Mouse (Mus musculus) megakaryocyte, adult 5-6 weeks (primary cell): ENCODE measurements around the gene Nlrp10. TPM values are rescaled to one million over a fixed set of nuclear protein-coding genes. Genes with fewer than 3 reads are reported as not detected.

ENCODE experiments used
- ATAC-seq: 2 replicates; pipeline ENCODE4 v1.8.0; 2016; ENCODE audit warnings: mild to moderate bottlenecking, inconsistent platforms; ENCODE audit not compliant: poor library complexity, severe bottlenecking
- total RNA-seq, 2 experiments: library from RNA; stranded (forward) in 1 of 2; stranded (reverse) in 1 of 2; fragments of 153-499, 151-499 nt in 1 of 2; fragments of 221-1000, 200-1000 nt in 1 of 2; gene quantifications; 2 replicates each; pipeline versions ENCODE4 v1.2.3 to v1.2.4; 2015 to 2017

Nlrp10 gene
- total RNA-seq (2015) (0.80 and 0.96 TPM in 2 replicates), total RNA-seq (2017) (0.53 and 1.6 TPM in 2 replicates)

DNA sequence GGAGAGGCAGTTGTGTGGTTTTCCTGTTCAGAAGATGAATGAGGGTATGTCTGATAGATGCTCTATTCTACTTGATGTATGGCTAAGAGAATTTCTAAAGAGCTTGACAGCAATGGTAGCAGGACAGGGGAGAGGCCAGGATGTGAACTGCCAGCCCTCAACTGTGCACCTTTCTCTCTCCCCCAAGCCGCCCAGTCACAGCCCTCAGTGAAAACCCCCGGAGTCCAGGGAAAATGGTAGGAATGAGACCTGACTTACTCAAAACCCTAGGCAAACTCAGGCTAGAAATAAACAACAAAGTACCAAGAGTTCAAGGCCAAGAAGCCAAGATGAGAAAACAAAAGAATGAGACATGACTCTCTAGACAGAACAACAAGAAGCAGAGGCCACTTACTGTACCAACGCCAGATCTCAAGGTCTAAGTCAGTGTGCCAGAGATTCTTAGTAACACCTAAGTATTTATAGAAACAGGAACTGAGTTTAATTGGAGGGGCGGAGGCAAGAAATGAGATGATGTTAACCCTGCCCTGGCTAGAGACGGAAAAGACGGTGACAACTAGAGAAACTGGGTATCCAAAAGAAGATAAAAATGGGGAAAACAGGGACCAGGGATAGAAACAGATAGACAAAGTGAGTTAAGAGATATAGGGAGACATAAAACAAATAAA lies at the start of gene Nlrp10:
TSS of gene Nlrp10 (minus strand) at position 453 of the 668 bp plus-strand sequence.
- ATAC-seq: peak; percentile 38

DNA sequence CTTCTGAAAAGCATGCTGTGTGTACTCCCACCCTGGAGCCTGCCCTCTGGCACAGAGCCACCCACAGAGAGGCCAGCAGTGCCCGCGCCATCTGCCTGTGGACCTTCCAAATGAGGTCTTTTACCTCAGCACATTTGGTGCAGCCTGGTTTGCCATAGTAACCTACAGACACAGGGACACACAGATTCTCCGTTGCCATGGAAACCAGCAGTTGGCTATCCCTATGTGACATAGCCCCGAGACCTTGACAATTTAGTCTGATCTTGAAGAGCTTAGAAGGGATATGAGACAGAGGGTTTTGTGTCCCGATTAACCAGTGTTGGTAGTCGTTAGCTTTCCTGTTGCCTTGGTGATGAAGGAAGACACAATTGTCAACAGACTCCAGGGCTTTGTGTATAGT lies 42.3 kb upstream of the Nlrp10 start:
- ATAC-seq: no peak

DNA sequence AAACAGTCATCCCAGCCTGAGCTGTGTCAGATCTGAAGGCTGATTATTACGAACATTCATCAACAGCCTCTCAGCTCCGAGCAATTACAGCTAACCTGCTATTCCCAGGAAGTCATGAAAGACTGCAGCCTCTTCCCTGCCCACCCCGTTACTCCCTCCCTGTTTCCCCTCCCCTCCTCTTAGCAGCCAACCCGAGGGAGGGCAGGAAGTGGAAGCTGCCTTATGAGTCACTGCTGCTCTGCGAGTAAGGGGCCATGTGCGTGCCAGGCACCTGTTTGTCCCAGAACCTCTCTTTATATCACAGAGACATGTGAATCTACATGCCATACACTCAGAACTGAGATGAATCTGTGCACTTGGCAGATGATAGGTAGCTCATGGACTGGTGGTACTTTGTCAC lies 38.2 kb upstream of the Nlrp10 start:
- ATAC-seq: no peak

DNA sequence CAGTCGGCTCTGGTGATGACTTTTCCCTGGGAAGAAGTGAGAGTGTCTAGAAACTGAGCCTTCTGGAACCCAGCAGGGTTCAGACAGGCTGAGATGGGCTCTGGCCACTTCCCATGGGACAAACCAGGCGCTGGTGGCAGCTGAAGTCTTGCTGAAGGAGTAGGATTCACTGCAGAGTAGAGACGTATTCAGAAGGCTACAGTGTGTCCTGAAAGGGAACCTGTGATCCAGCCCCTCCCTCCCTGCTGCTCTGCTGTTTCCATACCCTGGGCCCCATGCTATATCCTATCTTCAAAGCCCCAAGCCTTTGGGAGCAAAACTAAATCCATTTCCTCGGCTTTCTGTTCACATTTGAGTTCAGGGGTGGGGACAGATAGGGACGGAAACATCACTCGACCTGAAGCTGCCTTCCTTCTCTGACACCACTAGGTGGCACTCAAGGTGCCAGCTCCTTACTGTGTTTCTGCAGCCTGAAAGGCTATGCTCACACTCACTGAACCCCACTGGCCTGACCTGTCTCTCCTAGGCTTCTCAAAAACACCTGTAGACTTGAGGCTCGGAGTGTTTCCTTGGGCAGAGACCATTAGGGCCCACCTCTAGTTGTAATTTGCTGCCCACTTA lies 36.9 kb upstream of the Nlrp10 start:
- peak; percentile 87 for ATAC-seq

DNA sequence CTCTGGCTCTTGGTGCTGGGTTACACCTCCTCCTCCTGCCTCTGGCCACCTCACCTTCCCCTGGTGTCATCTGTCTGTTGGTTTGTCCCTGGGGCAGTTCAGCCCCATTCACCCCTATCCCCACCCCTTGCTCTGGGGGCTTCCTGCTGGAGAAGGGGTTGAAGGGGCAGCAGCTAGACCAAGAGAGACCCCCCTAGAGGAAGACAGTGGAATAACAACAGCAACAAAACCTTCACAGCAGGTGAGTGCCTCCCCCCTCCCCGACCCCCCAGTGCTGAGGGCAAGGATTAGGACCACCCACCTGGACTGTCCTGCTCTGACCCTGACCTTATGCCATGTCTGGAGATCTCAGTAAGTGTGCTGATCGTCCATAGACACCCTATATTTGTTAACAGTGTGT lies 36.0 kb upstream of the Nlrp10 start:
- 0 out of 2 replicates have a peak, but pooled peaks have one; percentile 14 for ATAC-seq

DNA sequence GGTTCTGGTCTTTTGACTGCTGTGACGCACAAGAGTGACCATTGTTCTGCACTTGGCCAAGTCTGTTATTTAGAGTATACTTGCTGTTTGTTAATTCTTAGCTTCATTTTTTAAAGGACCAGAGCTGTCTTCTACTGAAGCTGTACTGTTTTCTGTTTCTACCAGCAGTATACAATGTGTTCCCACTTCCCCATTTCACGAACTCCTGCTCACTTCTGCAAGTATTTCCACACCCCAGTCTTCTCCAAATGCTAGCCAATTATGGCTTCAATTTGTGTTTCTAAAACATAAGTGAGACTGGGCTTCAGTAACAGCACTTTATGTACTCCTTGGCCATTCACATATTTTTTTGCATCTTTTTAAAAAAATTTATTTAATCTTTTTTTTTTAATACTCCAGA lies 27.8 kb upstream of the Nlrp10 start:
- peak; percentile 84 for ATAC-seq

DNA sequence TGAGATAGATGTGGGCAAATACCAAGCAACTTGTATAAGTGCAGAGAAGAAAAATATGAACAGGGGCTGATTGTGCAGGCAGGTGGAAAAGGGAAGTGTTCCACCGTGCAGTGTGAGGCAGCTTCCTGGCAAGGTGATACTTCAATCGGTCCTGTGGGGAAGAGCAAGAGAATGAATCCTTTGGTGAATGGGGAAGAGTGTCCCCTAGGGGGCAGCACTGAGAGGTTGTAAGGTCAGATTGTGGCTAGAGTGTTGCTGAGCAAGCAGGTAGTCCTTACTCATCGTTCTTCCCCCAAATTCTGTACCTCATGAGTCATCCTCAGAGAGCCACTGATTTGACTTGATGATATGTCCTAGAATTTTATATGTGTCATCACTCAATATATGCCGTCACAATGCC lies 24.2 kb upstream of the Nlrp10 start:
- peak; percentile 59 for ATAC-seq

DNA sequence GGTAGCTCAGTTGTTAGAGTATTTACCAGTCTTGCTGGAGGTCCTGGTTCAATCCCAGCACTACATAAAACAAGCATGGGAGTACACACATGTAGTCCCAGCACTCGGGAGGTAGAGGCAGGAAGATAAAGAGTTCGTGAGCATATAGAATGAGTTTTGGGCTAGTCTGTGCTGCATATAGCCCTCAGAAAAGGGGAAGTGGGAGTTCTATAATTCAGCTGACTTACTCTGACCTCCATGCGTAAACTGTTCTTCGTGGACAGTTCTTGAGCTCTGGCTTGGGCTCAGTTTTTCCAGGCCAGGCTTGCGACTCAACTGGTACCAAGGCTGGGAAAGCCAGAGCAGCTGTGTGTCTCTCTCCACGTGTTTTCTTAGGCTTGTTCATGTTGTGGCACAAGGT lies 22.8 kb upstream of the Nlrp10 start:
- ATAC-seq: 0 out of 2 replicates have a peak, but pooled peaks have one; percentile 30

DNA sequence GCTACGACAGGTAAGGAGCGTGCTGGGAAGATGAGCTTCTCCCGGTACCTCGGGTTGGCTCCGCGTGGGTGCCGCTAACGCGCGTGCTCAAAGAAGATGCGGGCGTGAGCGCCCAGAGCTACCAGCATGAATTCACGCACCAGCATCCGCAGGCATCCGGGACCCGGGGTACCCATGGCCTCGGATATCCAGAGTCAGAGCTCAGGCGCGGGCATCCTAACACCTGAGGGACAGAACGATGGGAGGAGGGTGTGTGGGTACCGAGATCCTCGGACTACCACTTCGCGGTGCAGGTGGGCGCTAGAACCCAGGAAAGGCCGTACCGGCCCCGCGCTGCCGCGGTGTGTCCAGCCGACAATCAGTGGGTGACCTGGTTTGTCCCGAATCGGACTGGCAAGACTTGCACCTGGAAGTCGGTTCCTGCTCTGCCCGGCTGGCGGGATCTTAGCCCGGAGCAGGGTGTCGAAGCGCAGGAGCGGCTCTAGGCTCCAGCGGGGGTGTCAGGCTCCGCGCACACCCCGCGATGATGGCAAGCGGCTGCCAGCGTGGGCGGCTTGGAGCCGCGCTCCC lies 20.9 kb upstream of the Nlrp10 start:
- ATAC-seq: no peak

DNA sequence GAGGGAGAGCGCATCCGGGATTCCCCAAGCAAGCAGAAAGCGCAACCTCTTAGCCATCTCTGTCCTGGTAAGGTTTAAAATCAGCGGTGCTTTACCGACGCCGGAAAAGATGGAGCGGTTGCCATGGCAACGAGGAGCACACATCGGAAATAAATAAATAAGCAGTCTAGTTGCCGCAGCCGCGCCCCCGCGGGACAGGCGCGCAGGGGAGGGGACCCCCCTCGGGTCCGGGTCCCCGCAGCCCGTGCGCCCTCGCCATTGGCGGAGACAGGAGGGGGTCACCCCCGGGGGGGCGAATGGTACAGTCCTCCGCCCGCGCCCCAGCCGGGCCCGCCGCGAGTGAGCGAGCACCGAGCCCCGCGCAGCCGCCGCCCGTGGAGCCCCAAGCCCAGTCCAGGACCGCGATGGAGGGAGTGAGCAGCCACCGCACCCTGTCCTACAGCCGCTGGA lies 20.4 kb upstream of the Nlrp10 start, which contains the start of gene Tub:
TSS of gene Tub (plus strand) at position 27 of the 450 bp plus-strand sequence.
- no peak for ATAC-seq

DNA sequence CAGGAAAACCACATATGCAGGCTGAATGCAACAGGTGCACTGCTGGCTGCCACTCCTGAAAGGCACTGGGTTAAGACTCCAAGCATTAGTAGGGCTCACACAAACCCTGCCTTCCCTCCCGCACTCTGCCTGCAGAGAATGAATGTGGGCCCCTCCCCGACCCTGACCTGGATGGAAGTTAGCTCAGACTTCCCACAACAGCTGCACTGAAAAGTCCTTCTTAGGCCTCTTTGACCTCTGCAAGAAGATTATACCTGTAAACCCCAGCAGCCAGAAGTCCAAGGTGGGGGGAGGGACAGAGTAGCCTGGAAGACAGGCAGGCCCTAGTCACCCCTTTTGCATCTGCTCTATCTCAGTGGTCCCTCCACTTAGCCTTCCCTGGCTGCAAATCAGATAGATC lies 19.3 kb upstream of the Nlrp10 start:
- ATAC-seq: no peak

DNA sequence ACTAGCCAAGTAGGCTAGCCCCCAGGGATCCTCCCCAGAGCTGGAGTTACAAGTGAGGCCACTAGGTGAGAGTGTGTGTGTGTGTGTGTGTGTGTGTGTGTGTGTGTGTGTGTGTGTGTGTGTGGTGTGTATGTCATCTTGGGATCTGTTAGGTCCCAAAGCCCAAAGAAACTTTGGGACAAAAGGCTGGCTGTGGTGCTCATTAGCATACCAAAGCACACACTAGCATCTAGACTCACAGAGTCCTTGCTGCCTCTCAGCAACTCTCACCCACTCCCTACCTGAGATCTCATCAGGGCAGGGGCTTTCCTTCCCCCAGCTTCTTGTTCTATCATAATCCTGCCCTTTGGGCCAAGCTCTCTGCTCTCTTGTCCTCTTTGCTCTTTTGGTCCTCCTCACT lies 18.6 kb upstream of the Nlrp10 start:
- no peak for ATAC-seq

DNA sequence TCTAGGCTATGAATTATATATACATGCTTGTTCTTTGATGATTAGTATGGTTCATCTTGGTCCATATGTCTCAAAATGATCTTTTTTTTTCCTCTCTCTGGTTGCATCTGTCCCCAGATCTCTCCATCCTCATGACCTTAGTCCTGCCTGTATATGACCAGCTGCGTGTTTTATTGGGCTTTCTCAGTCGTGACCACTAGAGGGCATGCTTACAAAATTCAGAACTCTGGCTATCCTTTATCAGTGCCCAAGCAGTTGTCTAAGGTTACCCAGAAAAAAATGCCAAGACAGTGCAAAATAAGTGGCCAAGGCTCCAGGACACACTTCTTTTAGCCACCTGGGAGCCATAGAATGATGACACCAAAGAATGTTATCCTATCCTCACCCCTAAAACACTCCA lies 14.0 kb upstream of the Nlrp10 start:
- ATAC-seq: peak; percentile 93

DNA sequence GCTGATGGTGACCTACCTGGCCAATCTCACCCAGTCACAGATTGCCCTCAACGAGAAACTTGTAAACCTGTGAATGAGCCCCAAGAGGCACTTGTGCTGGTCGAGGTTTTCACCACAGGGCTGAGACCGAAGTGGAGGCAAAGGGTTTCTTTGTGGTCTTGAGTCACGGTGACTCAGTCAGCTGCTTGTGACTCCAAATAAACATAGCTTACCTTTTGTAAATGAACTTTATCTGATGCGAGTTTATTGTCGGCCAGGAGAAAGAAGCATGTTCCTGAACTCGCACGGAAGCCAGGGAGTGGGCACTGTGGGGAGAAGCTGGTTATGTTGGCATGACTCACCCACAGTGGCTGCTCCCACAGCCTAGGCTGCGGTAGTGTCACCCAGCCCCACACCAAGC lies 11.5 kb upstream of the Nlrp10 start:
- ATAC-seq: no peak

DNA sequence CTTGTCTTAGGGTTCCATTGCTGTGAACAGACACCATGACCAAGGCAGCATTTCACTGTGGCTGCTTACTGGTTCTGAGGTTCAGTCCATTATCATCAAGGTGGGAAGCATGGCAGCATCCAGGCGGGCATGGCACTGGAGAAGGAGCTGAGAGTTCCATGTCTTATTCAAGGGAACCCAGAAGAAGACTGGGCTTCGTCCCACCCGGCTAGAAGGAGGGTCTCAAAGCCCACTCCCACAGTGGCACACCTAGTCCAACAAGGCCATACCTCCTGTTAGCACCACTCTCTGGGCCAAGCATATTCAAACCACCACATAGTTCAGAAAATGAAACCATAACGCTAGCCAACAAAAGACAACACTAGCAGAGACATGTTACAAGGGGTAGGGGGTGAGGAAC lies 6.6 kb upstream of the Nlrp10 start:
- ATAC-seq: no peak

DNA sequence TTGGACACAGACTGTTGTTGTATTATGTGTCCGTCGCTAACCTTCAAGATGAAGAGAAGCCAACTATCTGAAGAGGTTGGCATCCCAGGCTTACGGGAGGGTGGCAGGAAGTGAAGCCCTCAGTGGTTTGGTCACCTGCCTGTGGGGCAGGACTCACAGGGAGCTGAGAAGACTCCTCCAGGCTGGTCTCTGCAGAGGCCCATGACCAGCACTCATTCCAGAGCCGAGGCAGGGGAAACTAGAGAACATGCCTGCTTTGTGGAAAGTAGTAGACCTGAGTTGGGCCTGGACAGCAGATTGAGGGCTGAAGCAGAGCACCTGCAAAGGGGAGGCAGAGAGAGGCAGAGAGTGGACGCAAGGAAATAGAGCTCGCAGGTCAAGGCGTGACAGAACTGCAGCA lies 5.4 kb upstream of the Nlrp10 start:
- no peak for ATAC-seq

DNA sequence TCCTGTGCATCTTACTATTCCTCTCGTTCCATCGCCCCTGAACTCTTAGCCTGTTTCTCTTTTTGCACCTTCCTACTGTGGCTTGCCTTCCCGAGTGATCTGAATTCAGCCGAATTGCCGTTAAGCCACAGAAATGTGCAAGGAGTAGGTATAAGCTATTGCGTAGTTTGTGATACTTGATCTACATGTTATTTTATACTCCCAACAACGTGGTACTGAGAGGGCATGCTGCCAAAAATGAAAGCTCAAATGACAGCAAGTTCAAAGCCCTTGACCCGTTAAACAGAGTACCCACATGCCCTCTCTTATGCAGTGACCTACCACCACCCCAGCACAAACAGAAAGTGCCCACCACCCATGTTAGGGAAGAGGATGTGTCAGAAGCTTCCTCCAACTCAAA lies 4.9 kb upstream of the Nlrp10 start:
- no peak for ATAC-seq

DNA sequence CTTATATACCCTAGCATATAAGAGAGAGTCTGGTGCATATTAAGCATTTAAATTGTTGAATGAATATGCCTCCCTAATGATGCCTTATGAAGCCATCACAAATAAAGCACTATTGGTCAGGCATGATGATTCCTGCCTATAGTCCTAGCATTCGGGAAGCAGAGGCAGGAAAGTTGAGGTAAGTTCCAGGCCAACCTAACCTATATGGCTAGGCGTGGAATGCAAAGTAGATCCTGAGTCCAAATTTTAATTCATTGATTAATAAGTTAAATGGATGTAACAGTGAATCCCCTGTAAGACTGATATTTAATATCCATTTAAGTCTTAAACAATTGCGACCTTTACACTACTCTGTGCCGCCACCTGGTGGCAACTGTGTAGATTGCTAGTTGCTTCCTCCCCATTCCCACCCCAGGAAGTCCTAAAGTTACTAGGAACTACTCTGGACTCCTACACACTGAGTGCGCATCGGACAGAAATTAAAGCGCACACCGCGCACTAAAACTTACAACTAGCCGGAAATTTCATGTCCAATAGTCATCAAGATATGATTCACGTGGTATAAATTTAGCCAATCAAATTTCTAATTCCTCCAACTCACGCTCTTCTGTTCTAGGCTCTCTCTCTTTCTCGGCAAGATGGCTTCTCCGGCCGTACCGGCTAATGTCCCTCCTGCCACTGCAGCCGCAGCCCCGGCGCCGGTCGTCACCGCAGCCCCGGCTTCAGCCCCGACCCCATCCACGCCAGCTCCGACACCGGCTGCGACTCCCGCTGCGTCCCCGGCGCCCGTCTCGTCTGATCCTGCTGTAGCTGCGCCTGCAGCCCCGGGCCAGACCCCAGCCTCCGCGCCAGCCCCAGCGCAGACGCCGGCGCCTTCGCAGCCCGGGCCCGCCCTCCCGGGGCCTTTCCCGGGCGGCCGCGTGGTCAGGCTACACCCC lies 4.1 kb upstream of the Nlrp10 start, which contains the start of gene Eif3f:
TSS of gene Eif3f (plus strand) at position 624 of the 938 bp plus-strand sequence.
- peak; percentile 92 for ATAC-seq

DNA sequence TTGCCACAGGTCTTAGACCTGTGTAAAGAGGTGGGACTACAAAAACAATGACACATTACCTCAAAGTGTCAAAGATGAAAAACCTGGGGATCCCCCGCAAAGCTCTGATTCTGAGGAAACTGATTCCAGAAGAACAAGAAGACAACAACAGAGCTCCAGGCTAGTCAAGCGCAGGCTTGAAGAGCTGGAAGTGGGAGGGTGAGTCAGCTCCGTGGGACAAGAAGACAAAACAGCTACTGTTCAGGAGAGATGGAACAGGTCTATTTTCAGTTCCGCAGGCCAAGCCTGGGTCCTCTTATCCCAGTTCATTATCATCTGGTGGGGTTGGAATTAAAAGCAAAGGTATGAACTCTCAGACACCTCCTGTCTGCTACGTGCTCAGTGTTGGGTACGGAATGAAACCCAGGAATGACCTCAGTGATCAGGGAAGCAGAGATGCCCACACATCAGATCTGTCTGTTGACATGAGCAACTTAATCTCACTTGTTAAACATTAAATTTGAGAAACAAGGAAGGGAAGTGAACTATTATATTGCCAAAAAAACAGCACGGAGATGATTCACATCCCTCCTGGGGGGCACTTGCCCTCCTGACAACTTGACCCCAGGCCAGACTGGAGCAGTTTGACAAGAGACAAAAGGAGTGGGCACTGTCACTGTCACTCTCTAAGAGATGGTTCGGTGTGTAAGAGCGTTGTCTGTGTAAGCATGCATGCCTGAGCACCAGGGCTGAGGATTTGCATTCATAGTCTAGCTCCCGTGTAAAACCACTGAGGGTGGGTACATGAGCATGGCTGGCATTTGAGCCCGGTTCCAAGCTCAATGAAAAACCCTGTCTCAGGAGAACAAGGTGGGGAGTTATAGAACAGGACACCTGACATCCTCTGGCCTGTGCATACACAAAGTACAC lies 1.4 kb downstream of the Nlrp10 start:
- ATAC-seq: no peak

DNA sequence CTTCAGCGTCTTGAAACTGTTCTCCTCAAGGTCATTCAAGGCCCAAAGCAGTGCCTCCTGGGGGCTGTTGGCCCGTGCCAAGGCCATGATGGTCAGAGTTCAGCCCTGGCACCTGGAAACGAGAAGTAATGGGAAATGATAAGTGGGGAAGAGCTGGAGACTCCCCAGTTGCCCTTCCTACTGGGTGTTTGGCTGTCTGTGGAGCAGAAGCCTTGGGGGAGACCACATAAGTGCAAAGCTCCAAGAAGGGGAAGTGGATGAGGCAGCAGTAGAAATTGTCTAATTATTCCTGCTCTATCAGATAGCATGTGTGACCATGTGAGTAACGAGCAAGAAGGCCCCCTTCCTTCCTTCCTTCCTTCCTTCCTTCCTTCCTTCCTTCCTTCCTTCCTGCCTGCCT lies 2.9 kb downstream of the Nlrp10 start:
- peak; percentile 53 for ATAC-seq
